Mouse (Mus musculus) brain, adult 2 months (tissue): ENCODE results near the gene Tmem211.
A peak's percentile ranks its signal among the peaks of the same experiment; 100 is the strongest.

Experiments used
- DNase-seq: peaks from one replicate; pipeline ENCODE4 v3.0.0; 2011; ENCODE audit warnings: low read depth, low spot score

The Tmem211 gene

DNA sequence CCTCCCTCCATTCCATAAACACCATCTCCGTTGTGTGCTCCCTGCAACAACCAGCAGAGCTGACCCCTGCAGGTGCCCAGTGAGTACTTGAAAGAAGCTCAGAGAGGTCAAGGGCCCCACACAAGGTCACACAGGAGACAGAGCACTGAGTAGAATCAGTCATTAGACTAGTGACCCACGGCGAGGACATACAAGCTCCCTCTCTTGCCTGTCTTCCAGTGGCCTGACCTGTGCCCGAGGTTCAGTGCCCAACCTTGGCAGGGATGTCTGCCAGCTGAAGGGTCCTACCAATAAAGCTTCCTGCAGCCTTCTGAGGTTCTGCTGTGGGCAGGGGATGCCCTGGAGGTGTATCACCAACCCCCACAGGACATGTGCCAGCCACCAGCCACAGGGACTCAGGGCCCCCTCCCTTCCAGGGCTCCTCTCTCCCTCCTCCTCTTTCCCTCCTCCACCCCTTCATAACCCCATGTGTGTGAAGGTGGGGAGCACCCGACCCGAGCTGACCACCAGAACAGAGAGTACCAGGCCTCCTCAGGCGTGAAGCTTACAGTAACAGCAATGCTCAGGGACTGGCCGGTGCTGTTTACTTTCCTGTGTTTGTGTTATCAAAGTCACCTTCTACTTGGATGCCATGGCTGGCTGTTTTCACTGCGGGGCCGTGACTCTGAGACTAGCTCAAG is 14.4 kb upstream of the Tmem211 start:
- DNase-seq = no peak

DNA sequence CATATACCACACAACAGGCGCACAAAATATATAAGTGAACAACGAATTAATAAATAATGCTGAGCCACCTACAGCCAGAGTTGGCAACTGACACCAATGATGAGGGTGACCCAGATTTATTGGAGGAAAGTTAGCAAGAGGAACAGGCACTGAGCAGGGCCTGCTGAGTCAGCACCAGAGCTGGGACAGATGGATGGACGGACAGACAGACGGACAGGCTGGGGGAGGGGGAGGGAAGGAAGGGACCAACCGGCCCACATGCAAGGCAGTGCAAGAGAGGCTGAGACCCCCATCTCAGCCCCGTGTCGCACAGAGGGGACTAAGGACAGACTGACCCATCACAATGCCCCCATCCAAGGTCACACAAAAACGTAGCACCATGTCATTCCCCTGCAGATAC is 12.7 kb upstream of the Tmem211 start:
- no peak for DNase-seq

DNA sequence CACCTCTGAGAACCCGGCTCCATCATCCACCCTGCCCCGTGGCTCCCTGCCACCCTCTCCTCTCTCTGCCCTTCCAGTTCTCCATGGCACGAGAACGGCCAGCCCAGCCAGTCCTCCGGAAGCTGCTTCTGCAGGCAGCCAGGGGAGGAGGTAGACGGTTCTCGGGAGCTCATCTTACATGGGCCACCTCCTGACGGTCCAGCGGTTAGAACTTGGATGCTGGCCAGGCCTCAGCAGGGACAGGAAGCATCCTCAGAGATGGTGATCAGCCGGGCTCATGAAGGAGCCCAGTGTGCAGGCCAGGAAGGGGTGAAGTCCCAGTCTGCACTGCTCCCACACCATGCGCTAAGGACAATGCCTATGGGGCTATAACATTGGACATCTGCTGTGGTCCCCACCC is 12.3 kb upstream of the Tmem211 start:
- DNase-seq = no peak

DNA sequence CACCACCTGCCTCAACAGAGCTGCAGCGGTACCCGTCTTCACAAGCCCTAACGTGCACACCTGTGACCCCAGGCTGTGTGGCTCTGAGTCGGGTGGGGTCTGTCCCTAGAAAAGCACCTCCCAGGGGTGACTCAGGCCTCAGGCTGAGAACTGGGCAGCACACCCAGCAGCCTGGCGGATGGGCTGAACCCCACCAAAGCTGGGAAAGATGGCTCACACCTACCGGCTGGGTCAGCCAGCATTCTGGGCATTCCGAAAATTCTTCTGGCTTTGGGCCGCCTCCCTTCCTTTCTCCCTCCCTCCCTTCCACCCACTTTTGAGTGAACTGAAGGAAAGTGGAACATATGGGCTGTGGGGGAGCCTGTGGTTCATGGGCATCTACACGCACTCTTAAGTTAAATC is 11.1 kb upstream of the Tmem211 start:
- DNase-seq = peak; percentile 72

DNA sequence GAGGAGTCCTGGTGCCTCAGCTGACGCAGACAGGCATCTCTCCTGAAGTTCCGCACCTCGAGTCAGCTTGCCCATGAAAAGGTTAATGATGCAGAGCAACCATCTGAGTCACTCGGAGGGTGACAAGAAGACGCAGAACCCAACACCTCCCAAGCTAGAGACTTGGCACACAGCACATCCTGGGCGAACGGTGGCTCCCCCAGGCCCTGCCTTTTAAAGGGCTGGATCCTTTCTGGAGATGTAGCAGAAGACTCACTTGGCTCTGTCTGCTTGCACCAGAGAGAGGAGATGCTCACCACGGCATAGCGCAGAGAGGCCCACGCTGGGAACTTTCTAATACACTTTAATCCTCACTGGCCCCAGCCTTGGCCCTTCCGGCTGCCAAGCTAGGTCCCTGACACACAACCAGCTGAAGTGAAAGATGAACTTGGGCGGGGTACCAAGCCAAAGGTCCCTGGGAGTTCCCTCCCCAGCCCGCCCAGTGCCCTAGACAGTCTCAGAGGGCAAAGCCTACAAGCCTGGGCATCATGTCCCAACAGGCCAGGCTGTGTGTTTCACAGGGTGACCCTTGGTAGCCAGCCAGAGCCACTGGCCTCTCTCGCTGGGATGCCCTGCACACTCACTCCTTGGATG is 10.3 kb upstream of the Tmem211 start:
- peak; percentile 78 for DNase-seq

DNA sequence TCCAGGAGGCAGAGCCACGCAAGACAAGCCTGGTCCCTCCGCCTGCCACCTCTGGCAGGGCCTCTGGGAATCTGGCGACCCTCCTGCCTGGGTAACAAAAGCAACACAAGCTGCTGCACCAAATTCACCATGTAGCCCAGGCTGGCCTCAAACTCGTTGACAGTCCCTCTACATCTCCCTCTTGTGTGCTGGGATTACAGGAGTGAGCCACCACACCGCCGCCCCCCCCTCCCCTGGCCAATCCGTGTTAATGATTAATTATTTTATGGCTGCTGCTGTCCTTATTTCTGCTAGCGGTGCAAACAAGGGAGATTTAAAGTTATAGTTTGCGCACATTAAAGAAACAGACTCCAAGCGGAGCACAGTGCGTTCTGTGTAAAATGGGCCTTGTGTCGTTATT is 9.6 kb upstream of the Tmem211 start:
- no peak for DNase-seq

DNA sequence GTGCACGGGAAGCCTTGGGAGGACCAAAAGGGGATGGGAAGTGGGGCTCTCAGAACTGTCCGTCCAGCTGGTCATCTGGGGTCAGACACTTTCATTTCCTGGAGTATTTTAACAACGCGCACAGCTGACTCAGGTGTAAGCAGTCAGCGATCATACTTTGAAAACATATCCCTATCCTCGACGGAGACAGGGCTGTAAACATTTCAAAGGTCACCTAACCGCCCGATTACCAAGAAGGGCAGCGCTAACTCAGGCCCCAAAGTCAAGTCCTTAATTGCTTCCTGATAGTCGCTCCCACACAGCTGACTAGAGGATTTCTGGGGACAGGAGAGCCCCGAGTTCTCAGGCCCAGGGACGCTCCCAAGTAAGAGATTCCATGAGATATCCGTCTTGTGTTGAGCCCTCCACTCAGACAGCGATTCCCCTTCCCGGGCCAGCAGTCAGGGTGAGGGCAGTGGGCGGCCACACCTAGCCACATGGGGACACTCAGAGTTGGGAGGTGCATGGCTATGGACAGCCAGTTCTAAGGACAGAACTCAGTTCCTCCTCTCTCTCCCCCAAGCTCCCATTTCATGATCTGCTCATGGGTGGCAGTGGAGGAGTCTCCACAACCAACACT is 8.0 kb upstream of the Tmem211 start:
- no peak for DNase-seq

DNA sequence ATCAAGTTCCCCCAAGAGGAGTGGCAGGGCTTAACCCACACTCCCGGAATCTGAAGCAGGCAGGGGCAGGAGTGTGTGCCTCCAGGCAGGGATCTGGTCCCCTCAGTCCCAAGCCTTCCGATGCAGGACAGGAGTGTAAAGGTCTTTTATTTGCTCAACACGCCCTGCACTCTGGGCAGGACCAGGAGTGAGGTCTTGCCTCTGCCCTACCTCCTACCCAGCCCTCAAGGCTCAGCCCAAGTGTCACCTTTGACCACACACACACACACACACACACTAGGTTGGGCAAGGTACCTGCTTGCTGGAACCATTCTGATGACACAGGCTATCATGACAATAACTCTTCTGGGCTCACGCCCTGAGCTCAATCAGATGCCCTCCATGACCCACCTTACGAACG is 7.3 kb upstream of the Tmem211 start:
- DNase-seq = no peak

DNA sequence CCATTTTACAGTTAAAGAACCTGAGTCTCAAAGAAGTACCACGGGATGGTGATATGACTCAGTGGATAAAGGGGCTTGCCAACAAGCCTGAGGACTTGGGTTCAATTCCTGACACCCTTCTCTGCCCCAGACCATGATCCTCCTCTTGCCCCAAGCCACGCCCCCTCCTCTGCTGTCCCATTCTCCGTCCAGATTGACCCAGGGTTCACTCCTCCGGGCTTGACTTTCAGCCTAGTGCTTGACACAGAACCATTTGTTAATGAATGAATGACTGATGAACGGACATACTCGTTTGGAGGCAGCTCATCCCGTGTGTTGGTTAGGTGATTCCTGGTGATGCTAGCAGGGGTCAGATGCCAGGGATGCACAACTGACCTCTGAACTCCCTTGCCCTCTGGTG is 6.8 kb upstream of the Tmem211 start:
- no peak for DNase-seq

DNA sequence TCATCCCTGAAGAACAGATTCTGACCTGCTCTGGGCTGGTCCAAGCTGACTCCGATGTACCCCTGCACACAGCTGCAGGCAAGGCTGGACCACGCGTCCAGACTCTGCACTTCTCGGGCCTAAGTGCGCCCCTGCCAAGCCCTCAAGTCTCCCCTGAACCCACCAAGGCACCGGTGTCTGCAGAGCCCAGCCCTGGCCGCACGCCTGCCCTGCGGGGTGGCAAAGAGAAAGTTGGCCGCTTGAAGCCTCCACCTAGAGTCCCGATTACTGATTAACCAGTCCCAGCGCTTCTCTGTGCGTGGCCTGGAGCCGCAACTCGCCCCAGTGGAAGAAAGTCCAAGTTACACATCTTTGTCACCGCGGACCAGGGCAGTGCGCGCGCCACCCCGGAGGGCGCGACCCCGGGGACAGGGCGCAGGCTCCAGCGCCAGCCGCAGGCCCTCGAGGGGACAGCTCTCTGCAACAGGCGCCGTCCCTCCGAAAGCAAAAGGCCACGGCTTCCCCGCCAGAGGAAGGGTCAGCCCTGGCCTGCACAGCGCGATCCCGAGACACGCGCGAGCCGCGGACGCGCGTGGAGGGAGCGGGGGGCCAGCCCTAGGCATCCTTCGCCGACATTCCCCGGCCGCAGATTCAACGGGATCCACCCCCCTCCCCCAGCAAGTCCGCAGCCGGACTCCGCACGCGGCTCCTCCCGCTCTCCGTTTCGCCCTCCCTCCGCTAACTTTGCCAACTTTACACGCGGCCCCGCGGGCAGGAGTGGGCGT is 6.1 kb upstream of the Tmem211 start:
- no peak for DNase-seq

DNA sequence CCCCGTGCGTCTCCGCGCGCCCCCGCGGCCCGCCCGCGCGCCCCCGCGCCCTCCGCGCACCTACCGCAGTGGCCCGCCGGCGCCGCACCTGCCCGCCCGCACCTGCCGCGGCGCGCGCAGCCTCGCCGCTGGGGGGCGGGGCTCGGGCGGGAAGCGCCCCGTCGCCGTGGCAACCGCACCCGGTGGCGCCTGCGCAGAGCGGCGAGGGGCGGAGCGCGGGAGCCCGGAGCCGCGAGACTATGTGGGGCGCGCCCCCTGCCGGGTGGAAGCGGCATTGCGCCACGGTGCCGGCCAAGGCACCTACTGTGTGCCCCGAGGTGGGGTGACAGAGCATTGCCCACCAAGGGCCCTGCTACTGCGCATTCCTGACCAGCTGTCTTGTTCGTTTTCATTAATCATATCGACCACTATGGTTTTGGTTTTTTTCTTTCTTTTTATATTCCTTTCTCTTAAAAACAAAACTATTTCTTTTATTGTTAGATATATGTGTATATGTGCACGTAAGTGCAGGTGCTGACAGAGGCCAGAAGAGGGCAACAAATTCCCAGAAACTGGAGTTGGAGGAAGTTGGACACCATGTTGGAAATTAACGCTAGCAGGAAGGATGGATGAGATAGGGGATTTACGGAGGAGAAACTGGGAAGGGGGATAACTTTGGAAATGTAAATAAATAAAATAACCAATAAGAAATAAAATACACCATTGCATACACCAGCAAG is 5.4 kb upstream of the Tmem211 start, which contains the start of gene 2900026A02Rik:
2900026A02Rik (minus strand) TSS at position 90 of the 719 bp plus-strand sequence.
- DNase-seq = peak; percentile 56

DNA sequence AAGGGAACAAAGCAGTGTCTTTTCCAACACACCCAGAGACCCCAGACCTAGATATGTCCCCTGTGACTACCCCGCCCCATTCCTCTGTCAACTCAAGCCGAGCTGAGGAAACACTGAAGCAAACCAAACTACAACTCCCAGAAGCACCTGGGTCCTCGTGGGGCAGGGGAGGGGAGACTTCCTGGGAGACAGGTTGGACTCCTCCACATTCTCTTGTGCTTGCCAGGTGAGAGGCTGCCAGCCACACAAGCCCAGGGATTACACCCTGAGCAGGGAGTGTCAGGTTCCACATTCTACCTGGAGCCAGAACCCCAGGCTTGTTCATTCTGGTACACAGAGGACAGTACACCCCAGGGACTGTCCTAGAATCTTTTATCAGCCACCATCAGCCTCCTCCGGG is 2.8 kb upstream of the Tmem211 start:
- peak; percentile 58 for DNase-seq

DNA sequence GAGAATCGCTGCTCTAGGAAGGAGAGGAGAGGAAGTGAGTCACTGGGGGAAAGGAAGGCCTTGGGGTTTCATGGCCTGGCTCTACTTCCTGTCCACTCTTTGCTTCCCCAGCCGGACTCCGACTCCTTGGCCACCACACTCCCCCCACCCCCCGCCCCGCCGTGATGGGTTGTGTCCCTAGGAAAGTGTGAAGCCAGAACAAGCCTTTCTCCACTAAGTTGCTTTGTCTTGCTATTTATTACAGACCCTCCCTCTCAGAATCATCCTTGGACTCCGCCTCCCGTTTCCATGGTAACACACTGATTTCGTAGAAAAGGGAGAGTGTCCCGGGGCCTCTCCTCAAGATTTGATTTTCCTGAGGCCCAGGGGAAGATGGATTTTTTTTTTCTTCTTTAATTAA is 1.4 kb upstream of the Tmem211 start:
- no peak for DNase-seq

DNA sequence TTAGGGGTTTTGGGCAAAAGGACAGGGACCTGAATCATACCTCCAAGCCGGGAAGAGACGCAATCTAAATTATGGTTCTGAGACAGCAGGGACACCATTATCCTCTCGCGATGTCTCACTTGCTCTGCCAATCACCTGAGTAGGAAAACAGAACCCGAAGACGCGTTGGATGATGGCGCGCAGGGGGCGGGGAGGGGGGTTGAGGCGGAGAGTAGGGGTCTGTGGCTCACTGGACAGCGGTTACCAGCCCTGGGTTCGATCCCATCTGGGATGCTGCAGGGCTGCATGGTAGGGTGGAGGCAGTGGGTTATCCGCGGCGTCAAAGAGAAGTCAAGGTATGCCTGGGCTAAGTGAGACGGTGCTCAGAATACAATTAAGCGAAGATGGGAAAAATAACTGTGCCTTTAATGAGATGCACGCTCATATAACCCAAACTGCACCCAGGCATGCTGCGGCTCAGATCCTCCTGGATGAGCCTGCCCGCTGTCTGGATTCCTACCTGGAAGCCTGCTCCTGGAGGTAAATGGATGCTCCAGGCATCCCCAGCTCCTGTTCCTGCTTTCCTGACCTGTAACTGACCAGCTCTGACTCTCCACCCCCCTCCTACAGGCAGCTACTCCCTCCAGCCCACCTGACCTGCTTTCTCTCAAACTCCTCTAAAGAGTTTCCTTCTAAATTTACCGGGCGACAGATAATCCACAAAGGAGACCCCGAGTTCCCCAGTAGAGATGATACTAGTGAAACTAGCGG is 848 bp upstream of the Tmem211 start:
- DNase-seq = no peak

DNA sequence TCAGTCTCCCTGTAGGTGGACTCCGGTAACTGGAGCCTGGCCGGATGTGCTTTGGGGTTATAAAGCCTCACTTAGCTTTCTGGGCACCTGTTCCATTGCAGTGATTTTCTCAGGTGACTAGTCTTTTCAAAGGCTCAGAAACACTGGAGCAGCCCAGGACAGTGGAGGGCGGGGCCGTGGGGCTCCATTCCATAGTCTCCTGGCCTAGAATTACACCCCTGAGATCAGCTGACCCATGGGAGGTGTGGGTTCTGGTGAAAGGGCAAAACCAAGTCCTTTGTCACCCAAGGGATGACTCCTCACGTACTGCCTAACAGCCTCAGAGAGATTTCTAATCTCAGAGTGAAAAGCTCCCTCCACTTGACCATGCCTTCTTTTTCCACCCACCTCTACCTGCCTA is 3.5 kb downstream of the Tmem211 start:
- DNase-seq = no peak

DNA sequence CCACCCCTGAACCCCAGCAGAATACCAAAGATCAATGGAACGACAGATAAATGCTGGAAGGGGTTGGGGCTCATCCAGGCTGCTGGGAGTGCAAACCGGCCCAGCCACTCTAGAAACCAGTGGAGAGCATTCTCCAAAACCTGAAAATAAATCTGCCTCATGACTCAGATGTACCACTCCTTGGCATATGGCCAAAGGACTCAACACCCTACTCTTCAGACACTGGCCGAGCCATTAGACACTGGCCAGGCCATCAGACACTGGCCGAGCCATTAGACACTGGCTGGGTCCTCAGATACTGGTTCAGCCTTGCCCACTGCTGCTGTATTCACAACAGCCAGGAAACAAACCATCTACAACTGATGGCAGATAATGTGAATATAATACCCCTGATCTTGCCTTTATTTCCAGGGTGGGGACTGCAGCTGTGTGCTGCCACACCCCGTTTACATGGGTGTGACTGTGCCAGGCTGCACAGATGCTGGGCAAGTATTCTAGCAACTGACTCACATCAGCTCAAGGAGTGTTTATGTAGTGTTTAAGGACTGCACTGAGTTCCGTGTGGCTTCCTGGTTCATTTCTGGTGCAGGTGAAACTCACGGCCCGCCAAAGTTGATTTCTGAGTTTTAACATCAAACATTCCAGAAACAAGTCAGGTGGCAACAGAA is 22.7 kb downstream of the Tmem211 start:
- DNase-seq = peak; percentile 35

DNA sequence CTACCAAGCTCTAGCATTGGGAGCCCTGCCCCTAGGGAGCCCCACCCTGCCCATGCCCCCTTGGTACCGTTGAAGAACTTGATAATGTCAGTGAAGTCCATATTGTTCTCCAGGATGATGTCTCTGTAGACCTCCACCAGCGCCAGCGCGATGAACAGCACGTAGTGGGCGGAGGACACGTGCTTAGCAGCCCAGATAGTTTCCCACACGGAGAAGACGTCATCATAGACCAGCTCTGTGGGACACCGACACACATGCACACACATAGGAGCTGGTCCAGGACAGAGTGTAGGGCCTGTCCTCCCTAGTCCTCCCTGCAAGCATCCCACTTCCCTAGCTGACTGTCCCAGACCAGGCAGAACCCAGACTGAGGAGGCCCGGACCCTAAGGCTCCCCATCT is 24.1 kb downstream of the Tmem211 start:
- peak; percentile 45 for DNase-seq

DNA sequence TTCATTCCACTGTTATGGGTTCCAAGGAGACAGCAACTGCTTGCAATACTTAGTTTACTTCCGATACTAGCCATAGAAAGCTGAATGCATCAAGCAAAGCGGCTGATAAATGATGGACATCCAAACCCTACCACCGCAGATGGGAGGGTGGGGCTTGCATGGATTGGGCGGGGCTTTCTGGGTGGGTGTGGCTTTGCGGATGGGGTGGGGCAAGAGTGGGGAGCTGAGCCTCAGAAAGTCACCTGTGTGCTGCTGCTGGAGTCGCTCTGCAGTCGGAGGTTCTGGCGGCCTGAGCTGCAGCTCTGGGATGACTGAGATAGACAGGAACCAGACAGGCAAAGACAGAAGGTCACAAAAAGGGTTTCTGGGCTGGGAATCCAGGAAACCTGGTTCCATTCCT is 38.9 kb downstream of the Tmem211 start:
- DNase-seq = no peak

DNA sequence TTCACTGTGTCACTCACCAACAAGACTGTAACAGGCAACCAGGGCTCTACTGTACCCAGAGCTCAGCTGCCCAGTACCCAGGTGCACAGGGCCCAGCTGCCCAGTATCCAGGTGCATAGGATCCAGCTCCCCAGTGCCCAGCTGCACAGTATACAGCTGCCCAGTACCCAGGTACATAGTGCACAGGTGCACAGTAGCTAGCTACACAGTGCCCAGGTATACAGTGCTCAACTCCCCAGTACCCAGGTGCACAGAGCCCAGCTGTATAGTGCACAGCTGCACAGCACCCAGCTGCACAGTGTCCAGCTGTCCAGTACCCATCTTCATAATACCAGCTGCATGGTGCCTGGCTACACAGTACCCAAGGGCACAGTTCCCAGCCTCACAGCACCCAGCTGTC is 41.5 kb downstream of the Tmem211 start:
- no peak for DNase-seq

DNA sequence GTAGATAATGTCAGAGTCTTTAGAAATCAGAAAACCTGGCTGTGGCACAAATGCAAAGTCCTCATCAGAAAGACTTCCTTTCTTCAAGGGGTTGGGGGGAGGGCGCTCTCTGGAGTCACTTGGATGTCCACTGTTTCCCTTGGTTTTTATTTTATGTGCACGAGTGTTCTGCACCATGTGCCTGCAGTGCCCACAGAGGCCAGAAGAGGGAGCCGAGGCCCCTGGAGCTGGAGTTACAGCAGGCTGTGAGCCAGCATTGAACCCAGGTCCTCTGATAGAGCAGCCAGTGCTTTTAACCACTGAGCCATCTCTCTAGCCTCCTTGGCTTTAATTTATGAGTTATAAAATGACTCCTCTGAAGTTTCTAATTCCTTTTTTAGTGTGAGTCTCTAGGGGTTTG is 43.3 kb downstream of the Tmem211 start:
- no peak for DNase-seq
